Mouse (Mus musculus): ENCODE measurements around the gene Efhc1.

GRCm38 (mm10) chr1:21004596-21004995, 53.2 kb downstream of the Efhc1 start:
- TF ChIP-seq CTCF (IDR thresholded peaks at IDR 0.05; ENCODE audit: borderline replicate concordance, control insufficient read depth, extremely low read depth, insufficient read depth, low read length, poor library complexity) (no peak), POLR2A (IDR thresholded peaks at IDR 0.05; ENCODE audit: control insufficient read depth, extremely low read depth, insufficient read depth, low read length, poor library complexity) (no peak)

All from thymus, adult 2 months (tissue).